12 mouse cellular contexts compared by ENCODE assay signal in the genomic region with DNA sequence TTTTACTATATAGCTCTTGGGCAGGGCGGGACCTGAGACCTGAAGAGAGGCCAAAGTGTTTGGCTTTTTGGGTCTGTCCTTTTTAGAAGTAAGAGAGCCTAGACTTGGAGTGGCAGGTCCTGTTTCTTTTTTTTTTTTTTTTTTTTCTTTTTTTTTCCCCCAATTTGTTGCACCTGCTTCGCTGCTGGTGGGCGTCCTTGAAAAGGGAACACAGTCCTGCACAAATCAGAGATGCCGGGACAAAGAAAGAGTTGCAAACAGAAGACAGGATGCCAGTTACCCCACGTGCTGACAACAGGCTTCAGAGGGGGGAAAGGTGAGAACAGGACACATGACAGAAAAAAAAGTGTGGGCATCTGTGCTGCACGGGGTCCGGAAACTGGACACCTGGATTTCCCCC. TPM values are rescaled to one million over a fixed set of nuclear protein-coding genes. Genes with fewer than 3 reads are reported as not detected.
DNase-seq lines count a peak whose midpoint lies in the region; ATAC-seq and TF ChIP-seq lines count a peak whose summit lies in the region.
"Had no signal": no experiment of that assay in that cellular context is flagged by ENCODE, and none has a peak within 500 bp of the region (broad histone marks: within the 10 kb centered on the region; RNA-seq: fewer than 3 reads in every experiment).

No protein-coding gene starts in this region.

- intact Hi-C loops in left cerebral cortex, adult 2 months (cut with DNase I): no loop called here

- DNase-seq in intestine, embryonic 14.5 days (ENCODE audit: low spot score): no peak
- DNase-seq in left cerebral cortex, adult 2 months (ENCODE audit: extremely low spot score in 1 of 2, low spot score in 2 of 2): no peak
- DNase-seq: cerebellum, adult 11-12 months; kidney, postnatal 25 days had no signal

- peak overlapping the region; percentile 61; the same call in 1 of the 2 replicates for H3K4me3 ChIP-seq in forebrain, embryonic 12.5 days (replicated peaks)
- no peak overlapping the region for H3K4me3 ChIP-seq in forebrain, embryonic 16.5 days (replicated peaks; ENCODE audit: low read length)
- no peak overlapping the region for H3K4me3 ChIP-seq in intestine, embryonic 14.5 days (ENCODE audit: low read depth, low read length)
- no peak overlapping the region for H3K4me3 ChIP-seq in intestine, embryonic 16.5 days (ENCODE audit: low read length)
- no peak overlapping the region for H3K4me3 ChIP-seq in midbrain, embryonic 15.5 days
- no peak overlapping the region for H3K4me3 ChIP-seq in midbrain, embryonic 16.5 days (ENCODE audit: low read depth, low read length)
- H3K4me3 ChIP-seq in stomach, embryonic 14.5 days (ENCODE audit: low read depth, low read length): no peak overlapping the region
- H3K4me3 ChIP-seq in left cerebral cortex, adult 2 months: no peak overlapping the region

- no peak for TF ChIP-seq CTCF in left cerebral cortex, adult 2 months (IDR thresholded peaks at IDR 0.05)

- no peaks in the 10 kb centered on the region for H3K9me3 ChIP-seq in forebrain, embryonic 12.5 days
- no peaks in the 10 kb centered on the region for H3K9me3 ChIP-seq in forebrain, embryonic 16.5 days (ENCODE audit: control insufficient read depth, low read length)
- no peaks in the 10 kb centered on the region for H3K9me3 ChIP-seq in intestine, embryonic 14.5 days (ENCODE audit: control insufficient read depth, low read length)
- H3K9me3 ChIP-seq in intestine, embryonic 16.5 days (ENCODE audit: control insufficient read depth, low read length): no peaks in the 10 kb centered on the region
- H3K9me3 ChIP-seq in midbrain, embryonic 15.5 days: no peaks in the 10 kb centered on the region
- no peaks in the 10 kb centered on the region for H3K9me3 ChIP-seq in midbrain, embryonic 16.5 days (replicated peaks; ENCODE audit: control insufficient read depth, low read length, poor library complexity, severe bottlenecking)
- H3K9me3 ChIP-seq in stomach, embryonic 14.5 days (ENCODE audit: control insufficient read depth, low read depth, low read length): no peaks in the 10 kb centered on the region

- peaks cover 19% of the 10 kb centered on the region for H3K4me1 ChIP-seq in forebrain, embryonic 12.5 days
- H3K4me1 ChIP-seq in forebrain, embryonic 16.5 days (replicated peaks; ENCODE audit: control insufficient read depth, insufficient read depth, low read length): peaks cover 15% of the 10 kb centered on the region
- H3K4me1 ChIP-seq in intestine, embryonic 14.5 days (replicated peaks; ENCODE audit: control insufficient read depth, insufficient read depth, low read length): 0 out of 2 replicates have a peak, but pooled peaks cover 10% of the 10 kb centered on the region
- peaks cover 11% of the 10 kb centered on the region for H3K4me1 ChIP-seq in intestine, embryonic 16.5 days (ENCODE audit: control insufficient read depth, insufficient read depth, low read length)
- peaks cover 13% of the 10 kb centered on the region for H3K4me1 ChIP-seq in midbrain, embryonic 15.5 days
- peaks cover 7% of the 10 kb centered on the region for H3K4me1 ChIP-seq in midbrain, embryonic 16.5 days (ENCODE audit: control insufficient read depth, insufficient read depth, low read length)
- H3K4me1 ChIP-seq in stomach, embryonic 14.5 days (ENCODE audit: control insufficient read depth, insufficient read depth, low read length): 0 out of 2 replicates have a peak, but pooled peaks cover 2% of the 10 kb centered on the region

- H3K4me2 ChIP-seq in forebrain, embryonic 12.5 days: no peak overlapping the region
- H3K4me2 ChIP-seq in forebrain, embryonic 16.5 days (ENCODE audit: low read length): no peak overlapping the region
- peak overlapping the region; percentile 83 for H3K4me2 ChIP-seq in intestine, embryonic 14.5 days (ENCODE audit: low read length)
- H3K4me2 ChIP-seq in intestine, embryonic 16.5 days (ENCODE audit: low read depth, low read length): no peak overlapping the region
- 0 out of 2 replicates have a peak overlapping the region, but pooled peaks have one; percentile 89 for H3K4me2 ChIP-seq in midbrain, embryonic 15.5 days
- H3K4me2 ChIP-seq in midbrain, embryonic 16.5 days (ENCODE audit: low read length): no peak overlapping the region
- H3K4me2 ChIP-seq in stomach, embryonic 14.5 days (replicated peaks; ENCODE audit: low read depth, low read length): peak overlapping the region; percentile 96

- WGBS in forebrain, embryonic 12.5 days: 36% methylated on average over 7 of the region's 7 CpGs
- 29% methylated on average over 7 of the region's 7 CpGs for WGBS in forebrain, embryonic 16.5 days
- 48% methylated on average over 7 of the region's 7 CpGs for WGBS in intestine, embryonic 14.5 days
- 50% methylated on average over 7 of the region's 7 CpGs for WGBS in intestine, embryonic 16.5 days
- WGBS in midbrain, embryonic 15.5 days: 48% methylated on average over 7 of the region's 7 CpGs
- WGBS in midbrain, embryonic 16.5 days: 38% methylated on average over 7 of the region's 7 CpGs
- WGBS in stomach, embryonic 14.5 days: 38% methylated on average over 7 of the region's 7 CpGs

- peaks cover 80% of the 10 kb centered on the region for H3K27me3 ChIP-seq in forebrain, embryonic 12.5 days
- H3K27me3 ChIP-seq in forebrain, embryonic 16.5 days (replicated peaks; ENCODE audit: control insufficient read depth, insufficient read depth, low read length): peaks cover 71% of the 10 kb centered on the region
- peaks cover 65% of the 10 kb centered on the region for H3K27me3 ChIP-seq in intestine, embryonic 14.5 days (replicated peaks; ENCODE audit: control insufficient read depth, insufficient read depth, low read length)
- H3K27me3 ChIP-seq in intestine, embryonic 16.5 days (replicated peaks; ENCODE audit: control insufficient read depth, insufficient read depth, low read length): peaks cover 58% of the 10 kb centered on the region
- peaks cover 74% of the 10 kb centered on the region for H3K27me3 ChIP-seq in midbrain, embryonic 15.5 days (replicated peaks)
- H3K27me3 ChIP-seq in midbrain, embryonic 16.5 days (ENCODE audit: control insufficient read depth, insufficient read depth, low read depth, low read length): peaks cover 42% of the 10 kb centered on the region
- H3K27me3 ChIP-seq in stomach, embryonic 14.5 days (ENCODE audit: control insufficient read depth, insufficient read depth, low read length): peaks cover 13% of the 10 kb centered on the region

- H3K9ac ChIP-seq in forebrain, embryonic 12.5 days: no peak overlapping the region
- no peak overlapping the region for H3K9ac ChIP-seq in forebrain, embryonic 16.5 days (replicated peaks; ENCODE audit: low read depth, low read length)
- no peak overlapping the region for H3K9ac ChIP-seq in intestine, embryonic 14.5 days (ENCODE audit: low read length)
- no peak overlapping the region for H3K9ac ChIP-seq in intestine, embryonic 16.5 days (ENCODE audit: low read depth, low read length)
- no peak overlapping the region for H3K9ac ChIP-seq in midbrain, embryonic 15.5 days
- no peak overlapping the region for H3K9ac ChIP-seq in midbrain, embryonic 16.5 days (ENCODE audit: low read depth, low read length)
- H3K9ac ChIP-seq in stomach, embryonic 14.5 days (replicated peaks; ENCODE audit: low read depth, low read length): 0 out of 2 replicates have a peak overlapping the region, but pooled peaks have one; percentile 42

- H3K27ac ChIP-seq in forebrain, embryonic 12.5 days: no peak overlapping the region
- H3K27ac ChIP-seq in forebrain, embryonic 16.5 days (ENCODE audit: low read length): no peak overlapping the region
- no peak overlapping the region for H3K27ac ChIP-seq in intestine, embryonic 14.5 days (ENCODE audit: low read depth)
- H3K27ac ChIP-seq in intestine, embryonic 16.5 days (ENCODE audit: low read length): no peak overlapping the region
- no peak overlapping the region for H3K27ac ChIP-seq in midbrain, embryonic 15.5 days
- H3K27ac ChIP-seq in midbrain, embryonic 16.5 days (ENCODE audit: low read length): no peak overlapping the region
- no peak overlapping the region for H3K27ac ChIP-seq in stomach, embryonic 14.5 days (ENCODE audit: low read length)
- H3K27ac ChIP-seq in left cerebral cortex, adult 2 months: no peak overlapping the region

- no peaks in the 10 kb centered on the region for H3K36me3 ChIP-seq in forebrain, embryonic 12.5 days (replicated peaks)
- no peaks in the 10 kb centered on the region for H3K36me3 ChIP-seq in forebrain, embryonic 16.5 days (ENCODE audit: control insufficient read depth, insufficient read depth)
- H3K36me3 ChIP-seq in intestine, embryonic 14.5 days (ENCODE audit: control insufficient read depth, insufficient read depth, low read length): no peaks in the 10 kb centered on the region
- H3K36me3 ChIP-seq in intestine, embryonic 16.5 days (ENCODE audit: control insufficient read depth, insufficient read depth, low read length): no peaks in the 10 kb centered on the region
- H3K36me3 ChIP-seq in midbrain, embryonic 15.5 days (replicated peaks): no peaks in the 10 kb centered on the region
- no peaks in the 10 kb centered on the region for H3K36me3 ChIP-seq in midbrain, embryonic 16.5 days (ENCODE audit: control insufficient read depth, insufficient read depth, low read length)
- no peaks in the 10 kb centered on the region for H3K36me3 ChIP-seq in stomach, embryonic 14.5 days (ENCODE audit: control insufficient read depth, insufficient read depth, low read length)

- ATAC-seq in forebrain, embryonic 12.5 days (ENCODE audit: low FRiP score): no peak
- ATAC-seq in forebrain, embryonic 16.5 days: no peak
- ATAC-seq in intestine, embryonic 14.5 days (replicated peaks; ENCODE audit: low FRiP score, low TSS enrichment, low read depth): no peak
- no peak for ATAC-seq in intestine, embryonic 16.5 days
- ATAC-seq in midbrain, embryonic 15.5 days (replicated peaks): no peak
- ATAC-seq in midbrain, embryonic 16.5 days: no peak
- ATAC-seq in stomach, embryonic 14.5 days (ENCODE audit: insufficient number of reproducible peaks, insufficient read depth, low FRiP score, low read depth): no peak

RNA-seq across cellular contexts. Expression of a gene that starts 1.0 kb away (rescaled TPM):
- polyA plus RNA-seq in forebrain, embryonic 12.5 days (2016; fragmentation: Nextera tagmentation; extraction: Ambion mirVana): 0.33 and 0.40 TPM in 2 replicates
- 0.09 TPM in 1 of 2 replicates, not detected in the other for polyA plus RNA-seq in forebrain, embryonic 16.5 days (2015; fragmentation: Nextera tagmentation; extraction: Ambion mirVana)
- 6.2 and 7.2 TPM in 2 replicates for polyA plus RNA-seq in intestine, embryonic 14.5 days (2014; fragmentation: Nextera tagmentation; extraction: Ambion mirVana)
- polyA plus RNA-seq in intestine, embryonic 16.5 days (2015; fragmentation: Nextera tagmentation; extraction: Ambion mirVana): 2.1 TPM in 2 replicates
- polyA plus RNA-seq in midbrain, embryonic 15.5 days (2015; fragmentation: Nextera tagmentation; extraction: Ambion mirVana): 0.08 and 0.20 TPM in 2 replicates
- polyA plus RNA-seq in midbrain, embryonic 16.5 days (2015; fragmentation: Nextera tagmentation; extraction: Ambion mirVana): 0.04 and 0.10 TPM in 2 replicates
- 5.3 and 5.9 TPM in 2 replicates for polyA plus RNA-seq in stomach, embryonic 14.5 days (2014; fragmentation: Nextera tagmentation; extraction: Ambion mirVana)
- not detected for total RNA-seq in left cerebral cortex, adult 2 months (2021)
- total RNA-seq: layer of hippocampus, postnatal 25 days; megakaryocyte-erythroid progenitor cell, adult 5-6 weeks had no signal

RNA-seq across cellular contexts. Expression of a gene that starts 58.9 kb away (rescaled TPM):
- 55.8 and 56.5 TPM in 2 replicates for polyA plus RNA-seq in forebrain, embryonic 12.5 days (2016; fragmentation: Nextera tagmentation; extraction: Ambion mirVana)
- 51.8 and 54.4 TPM in 2 replicates for polyA plus RNA-seq in forebrain, embryonic 16.5 days (2015; fragmentation: Nextera tagmentation; extraction: Ambion mirVana)
- polyA plus RNA-seq in intestine, embryonic 14.5 days (2014; fragmentation: Nextera tagmentation; extraction: Ambion mirVana): 17.5 and 19.1 TPM in 2 replicates
- polyA plus RNA-seq in intestine, embryonic 16.5 days (2015; fragmentation: Nextera tagmentation; extraction: Ambion mirVana): 6.3 and 6.7 TPM in 2 replicates
- polyA plus RNA-seq in midbrain, embryonic 15.5 days (2015; fragmentation: Nextera tagmentation; extraction: Ambion mirVana): 67.0 and 71.7 TPM in 2 replicates
- 63.5 and 66.9 TPM in 2 replicates for polyA plus RNA-seq in midbrain, embryonic 16.5 days (2015; fragmentation: Nextera tagmentation; extraction: Ambion mirVana)
- 20.2 and 20.5 TPM in 2 replicates for polyA plus RNA-seq in stomach, embryonic 14.5 days (2014; fragmentation: Nextera tagmentation; extraction: Ambion mirVana)
- total RNA-seq in left cerebral cortex, adult 2 months (2021): 10 to 100 TPM; 77.9 to 78.9 TPM

Comparison
In these comparisons a context has a peak if more than half of its experiments do, and no peak if none do; other contexts are left out.
1. H3K4me2 ChIP-seq: peak in intestine, embryonic 14.5 days (single experiment), midbrain, embryonic 15.5 days (single experiment) and stomach, embryonic 14.5 days (single experiment); none in forebrain, embryonic 12.5 days (single experiment), forebrain, embryonic 16.5 days (single experiment), intestine, embryonic 16.5 days (single experiment) and midbrain, embryonic 16.5 days (single experiment).